Mouse (Mus musculus) urinary bladder, postnatal 14 days (tissue): ENCODE data around the gene Gm10803.
A peak's percentile ranks its signal among the peaks of the same experiment; 100 is the strongest.
"Not testable (repeated sequence)": the region's sequence is repeated elsewhere in the genome, so short reads cannot be mapped to it uniquely, and the experiment has no call there.

Experiments used
- DNase-seq: peaks from one replicate; pipeline ENCODE4 v3.0.0; 2021; ENCODE audit warnings: low spot score

Gm10803 gene

GRCm38 (mm10) chr2:93560268-93560667 is at the start of gene Gm10803:
Gm10803 (plus strand) TSS chr2:93560568.
- DNase-seq: not testable (repeated sequence)

GRCm38 (mm10) chr2:93510839-93511238 is 49.5 kb upstream of the Gm10803 start:
- no peak for DNase-seq

- DNase-seq: no peak
Measured at GRCm38 (mm10) chr2:93512130-93512529, 48.2 kb upstream of the Gm10803 start.

GRCm38 (mm10) chr2:93515246-93515645 is 45.1 kb upstream of the Gm10803 start:
- DNase-seq: no peak

GRCm38 (mm10) chr2:93521042-93521441 is 39.3 kb upstream of the Gm10803 start:
- DNase-seq: peak; percentile 8

GRCm38 (mm10) chr2:93521571-93521970 is 38.8 kb upstream of the Gm10803 start:
- DNase-seq: no peak

- DNase-seq: no peak
Measured at GRCm38 (mm10) chr2:93522005-93522404, 38.4 kb upstream of the Gm10803 start.

- DNase-seq: no peak
Measured at GRCm38 (mm10) chr2:93525033-93525762, 35.2 kb upstream of the Gm10803 start.

- no peak for DNase-seq
Measured at GRCm38 (mm10) chr2:93529602-93530001, 30.8 kb upstream of the Gm10803 start.

- no peak for DNase-seq
Measured at GRCm38 (mm10) chr2:93533891-93534290, 26.5 kb upstream of the Gm10803 start.

GRCm38 (mm10) chr2:93537385-93537967 is 22.9 kb upstream of the Gm10803 start:
- DNase-seq: no peak

GRCm38 (mm10) chr2:93538140-93538539 is 22.2 kb upstream of the Gm10803 start:
- no peak for DNase-seq

- no peak for DNase-seq
Measured at GRCm38 (mm10) chr2:93541771-93542170, 18.6 kb upstream of the Gm10803 start.

GRCm38 (mm10) chr2:93552676-93553521 is 7.5 kb upstream of the Gm10803 start:
- no peak for DNase-seq

GRCm38 (mm10) chr2:93553905-93554304 is 6.5 kb upstream of the Gm10803 start:
- no peak for DNase-seq

GRCm38 (mm10) chr2:93565647-93566046 is 5.3 kb downstream of the Gm10803 start:
- no peak for DNase-seq

GRCm38 (mm10) chr2:93567675-93568074 is 7.3 kb downstream of the Gm10803 start:
- peak; percentile 4 for DNase-seq

- peak; percentile 7 for DNase-seq
Measured at GRCm38 (mm10) chr2:93572565-93572964, 12.2 kb downstream of the Gm10803 start.

- DNase-seq: no peak
Measured at GRCm38 (mm10) chr2:93581271-93581670, 20.9 kb downstream of the Gm10803 start.

- DNase-seq: no peak
Measured at GRCm38 (mm10) chr2:93585821-93586220, 25.5 kb downstream of the Gm10803 start.

- DNase-seq: no peak
Measured at GRCm38 (mm10) chr2:93587446-93587845, 27.1 kb downstream of the Gm10803 start.

- DNase-seq: no peak
Measured at GRCm38 (mm10) chr2:93589875-93590274, 29.5 kb downstream of the Gm10803 start.

- no peak for DNase-seq
Measured at GRCm38 (mm10) chr2:93591706-93592105, 31.3 kb downstream of the Gm10803 start.
